Mouse (Mus musculus) thymus, adult 2 months (tissue): Measurements from ENCODE around the gene Setd3. TPM values are rescaled to one million over a fixed set of nuclear protein-coding genes. Genes with fewer than 3 reads are reported as not detected.

Experiments
- DNase-seq: peaks from one replicate; pipeline ENCODE4 v3.0.0; 2021
- H3K27ac ChIP-seq: fragments of 200-500 bp; 2 replicates; pipeline ENCODE4 v1.5.1; 2012; ENCODE audit warnings: low read length, control low read depth; ENCODE audit not compliant: control insufficient read depth, insufficient read depth
- H3K27me3 ChIP-seq: fragments of 200-500 bp; 2 replicates; pipeline ENCODE4 v1.6.1; 2012; ENCODE audit warnings: mild to moderate bottlenecking, low read length, moderate library complexity, mixed read lengths; ENCODE audit not compliant: control insufficient read depth, insufficient read depth
- H3K36me3 ChIP-seq: fragments of 200-500 bp; 2 replicates; pipeline ENCODE4 v1.6.1; 2012; ENCODE audit warnings: mild to moderate bottlenecking, low read length, moderate library complexity; ENCODE audit not compliant: control insufficient read depth, insufficient read depth
- H3K4me1 ChIP-seq: fragments of 200-500 bp; replicated peaks from 2 replicates; pipeline ENCODE4 v1.6.1; 2012; ENCODE audit warnings: low read length; ENCODE audit not compliant: control insufficient read depth, insufficient read depth
- H3K4me3 ChIP-seq: fragments of 200-500 bp; 2 replicates; pipeline ENCODE4 v1.5.1; 2012; ENCODE audit warnings: mild to moderate bottlenecking, low read length, control low read depth, moderate library complexity; ENCODE audit not compliant: control insufficient read depth, insufficient read depth
- CTCF ChIP-seq: fragments of 200-500 bp; IDR thresholded peaks from 2 replicates; pipeline ENCODE4 v1.5.1; 2012; ENCODE audit warnings: mild to moderate bottlenecking, control low read depth, low read length, moderate library complexity, borderline replicate concordance; ENCODE audit not compliant: control insufficient read depth, poor library complexity, insufficient read depth; ENCODE audit errors: extremely low read depth
- POLR2A ChIP-seq: fragments of 200-500 bp; IDR thresholded peaks from 2 replicates; pipeline ENCODE4 v1.6.1; 2012; ENCODE audit warnings: mild to moderate bottlenecking, low read length, control low read depth, moderate library complexity; ENCODE audit not compliant: control insufficient read depth, poor library complexity, insufficient read depth; ENCODE audit errors: extremely low read depth
- whole genome bisulfite sequencing: fragments of 180-500 bp; shearing (Covaris S2); methylation state at CpG from one replicate; pipeline ENCODE4 v1.1.7; 2018; 5-methylcytosine and 5-hydroxymethylcytosine counted together
- polyA plus RNA-seq: library from polyadenylated mRNA; depleted of rRNA; stranded (reverse); fragments of >200 nt; gene quantifications from 2 replicates; pipeline ENCODE4 v1.2.3, GENCODE M21; 2012

Gene Setd3
- polyA plus RNA-seq, 1 experiment, result 28.5 TPM

DNA sequence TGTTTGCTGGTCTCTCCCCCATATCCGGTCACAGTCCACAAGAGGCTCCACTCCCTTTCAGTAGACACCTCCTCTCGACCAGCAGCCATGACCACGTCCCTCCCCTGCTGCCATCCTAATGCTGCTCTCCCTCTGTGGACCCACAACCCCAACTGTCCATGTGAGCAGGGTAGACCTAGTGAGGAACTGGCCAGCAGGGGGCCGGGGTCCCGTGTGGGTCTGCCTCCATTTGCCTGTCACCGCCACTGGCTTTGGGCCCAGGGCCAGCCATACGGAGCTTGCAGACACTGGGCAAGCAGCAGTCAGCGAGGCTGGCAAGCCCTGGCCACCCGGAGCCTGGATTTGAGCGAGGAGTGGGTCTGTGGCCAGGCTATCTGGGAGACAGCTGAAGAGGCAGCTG, 42.1 kb upstream of the Setd3 start:
- H3K36me3 ChIP-seq, result no peaks in the 10 kb centered on the region
- no peak overlapping the region for H3K27ac ChIP-seq
- TF ChIP-seq CTCF, result no peak
- no peak for TF ChIP-seq POLR2A
- no peaks in the 10 kb centered on the region for H3K4me1 ChIP-seq
- 85% methylated on average over 10 of the region's 10 CpGs for WGBS
- no peak overlapping the region for H3K4me3 ChIP-seq
- DNase-seq, result no peak
- no peaks in the 10 kb centered on the region for H3K27me3 ChIP-seq

DNA sequence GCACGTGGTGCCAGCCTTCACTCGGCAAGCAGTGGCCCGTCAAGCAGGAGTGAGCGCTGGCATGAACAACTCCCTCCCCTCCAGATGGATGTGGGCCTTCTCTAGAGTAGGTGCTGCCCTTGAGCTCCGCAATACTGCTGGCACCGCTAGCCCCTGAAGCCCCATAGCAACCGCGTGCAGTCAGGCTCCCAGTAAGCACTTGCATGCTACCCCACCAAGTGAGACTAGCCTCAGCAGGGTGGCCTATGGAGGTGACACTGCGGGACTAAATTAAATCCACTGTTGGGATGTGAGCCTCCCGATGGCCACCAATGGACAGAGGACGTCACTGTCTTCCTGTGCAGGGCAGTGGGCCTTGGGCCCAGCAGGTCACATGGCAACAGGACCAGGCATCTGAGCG, 41.5 kb upstream of the Setd3 start:
- Histone ChIP-seq H3K36me3 (no peaks in the 10 kb centered on the region), H3K27ac (no peak overlapping the region), H3K27me3 (no peaks in the 10 kb centered on the region), H3K4me1 (no peaks in the 10 kb centered on the region), H3K4me3 (no peak overlapping the region)
- no peak for DNase-seq
- TF ChIP-seq POLR2A (no peak), CTCF (no peak)
- 92% methylated on average over 12 of the region's 12 CpGs for WGBS

DNA sequence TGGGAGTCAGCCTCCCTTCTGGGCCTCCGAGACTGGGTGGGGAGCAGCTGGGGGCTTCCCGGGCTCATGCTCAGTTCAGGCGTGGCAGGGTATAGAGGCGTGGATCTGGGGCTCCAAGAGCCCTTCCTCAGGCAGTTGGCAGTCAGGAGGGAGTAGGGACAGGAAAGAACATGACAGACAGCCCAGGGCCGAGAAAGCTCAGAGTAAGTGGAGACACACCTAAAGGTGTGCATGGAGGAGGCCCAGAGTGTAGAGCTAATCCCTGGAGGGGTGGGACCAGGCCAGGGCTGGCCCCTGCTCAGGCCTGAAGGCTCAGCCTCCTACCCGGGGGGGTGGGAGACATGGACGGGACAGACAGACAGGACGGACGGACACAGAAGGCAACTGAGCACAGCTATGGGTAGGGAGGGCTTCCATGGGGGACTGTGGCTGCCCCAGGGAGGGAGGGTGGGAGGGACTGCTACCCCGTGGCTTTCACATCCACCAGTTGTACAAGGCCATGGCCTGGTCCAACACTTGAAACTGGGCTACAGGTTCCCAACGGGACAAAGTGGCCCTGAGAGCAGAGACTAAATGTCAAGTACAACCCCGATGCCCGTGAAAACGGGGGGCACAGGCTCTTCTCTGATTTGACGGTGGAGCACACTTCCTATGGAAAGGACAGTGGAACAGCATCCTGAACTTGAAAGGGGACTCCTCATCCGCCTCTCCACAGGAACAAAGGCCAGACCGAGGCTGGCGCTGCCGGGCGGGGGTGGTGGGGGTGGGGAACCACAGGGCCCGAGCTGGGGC, 40.9 kb upstream of the Setd3 start:
- H3K4me3 ChIP-seq, result no peak overlapping the region
- 93% methylated on average over 21 of the region's 21 CpGs for WGBS
- H3K36me3 ChIP-seq, result no peaks in the 10 kb centered on the region
- TF ChIP-seq POLR2A (no peak), CTCF (no peak)
- H3K27ac ChIP-seq, result no peak overlapping the region
- no peak for DNase-seq
- no peaks in the 10 kb centered on the region for H3K27me3 ChIP-seq
- no peaks in the 10 kb centered on the region for H3K4me1 ChIP-seq

DNA sequence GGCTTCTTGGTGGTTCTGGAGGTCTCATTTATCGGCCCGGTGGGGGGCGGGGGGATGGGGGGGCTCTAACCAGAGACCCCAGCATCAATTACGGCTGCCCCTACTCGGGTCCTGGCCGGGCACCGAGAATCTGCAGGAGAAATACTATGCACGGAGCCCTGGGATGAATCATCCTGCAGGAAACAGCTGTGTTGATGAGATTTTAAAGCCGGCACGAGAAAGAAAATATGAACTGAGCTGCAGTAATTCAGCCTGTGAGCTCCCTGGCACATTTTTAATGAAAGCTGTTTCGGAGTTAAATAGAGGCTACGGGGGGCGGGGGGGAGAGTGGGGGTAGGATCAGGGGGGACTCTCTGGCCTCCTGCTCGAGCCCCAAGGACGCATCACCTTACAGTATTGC, 40.0 kb upstream of the Setd3 start:
- TF ChIP-seq CTCF, result no peak
- TF ChIP-seq POLR2A, result no peak
- no peak overlapping the region for H3K4me3 ChIP-seq
- no peaks in the 10 kb centered on the region for H3K27me3 ChIP-seq
- H3K36me3 ChIP-seq, result no peaks in the 10 kb centered on the region
- DNase-seq, result no peak
- H3K4me1 ChIP-seq, result no peaks in the 10 kb centered on the region
- 90% methylated on average over 15 of the region's 15 CpGs for WGBS
- H3K27ac ChIP-seq, result no peak overlapping the region

DNA sequence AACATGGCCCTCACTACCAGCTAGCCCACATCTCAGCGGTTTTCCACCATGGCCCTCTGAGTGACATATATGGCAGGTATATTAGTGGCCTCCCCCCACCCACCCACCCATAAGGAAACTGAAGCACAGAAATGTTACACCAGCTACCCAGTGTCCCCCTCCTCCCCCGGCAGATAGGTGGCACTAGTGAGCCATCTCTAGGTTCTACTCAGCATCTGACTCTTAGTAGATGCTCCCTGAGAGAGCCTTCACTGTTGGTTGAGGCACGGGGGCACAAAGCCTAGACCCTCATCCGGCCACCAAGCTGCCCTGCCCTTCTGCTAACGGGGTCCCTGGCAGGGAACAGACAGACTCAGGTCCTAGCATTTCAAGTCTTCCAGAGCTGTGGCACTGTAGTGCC, 38.5 kb upstream of the Setd3 start:
- no peak for TF ChIP-seq POLR2A
- TF ChIP-seq CTCF, result no peak
- peak; percentile 63 for DNase-seq
- 70% methylated on average over 5 of the region's 5 CpGs for WGBS
- H3K4me1 ChIP-seq, result no peaks in the 10 kb centered on the region
- H3K27ac ChIP-seq, result no peak overlapping the region
- H3K36me3 ChIP-seq, result no peaks in the 10 kb centered on the region
- H3K27me3 ChIP-seq, result no peaks in the 10 kb centered on the region
- H3K4me3 ChIP-seq, result no peak overlapping the region

DNA sequence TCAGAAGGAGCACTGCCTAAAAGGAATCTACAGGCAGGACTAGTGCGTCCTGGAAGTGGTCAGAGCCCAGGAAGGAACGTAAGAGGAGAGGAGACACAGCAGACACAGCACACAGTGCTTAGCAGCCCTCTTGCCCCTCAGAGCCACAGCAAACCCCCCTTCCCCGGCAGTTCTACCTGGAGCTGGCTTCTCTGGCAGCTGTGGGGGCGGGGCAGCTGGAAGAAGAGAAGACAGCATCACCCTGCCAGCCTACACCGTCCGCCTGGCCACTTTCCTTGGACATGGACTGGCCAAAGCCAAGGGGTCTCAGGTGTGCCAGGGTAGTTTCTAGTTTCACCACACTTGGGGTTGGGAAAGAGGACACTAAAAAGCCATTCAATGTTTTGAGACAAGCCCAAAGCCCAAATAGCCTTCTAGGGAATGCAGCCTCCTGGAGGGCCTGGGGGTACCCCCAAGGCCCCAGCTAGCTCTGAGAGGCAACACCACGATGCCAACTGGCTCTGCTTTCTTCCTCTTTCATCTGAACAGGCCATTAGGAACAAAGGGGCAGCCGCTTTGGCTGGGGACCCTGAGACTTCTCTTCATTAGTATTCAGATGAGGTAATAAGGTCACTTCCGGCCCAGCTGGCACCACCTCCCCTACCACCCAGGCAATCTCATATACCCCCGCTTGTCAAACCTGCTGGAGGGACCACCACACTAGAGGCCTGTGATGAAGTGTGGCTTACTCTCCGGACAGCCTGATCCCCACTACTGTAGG, 37.7 kb upstream of the Setd3 start:
- 90% methylated on average over 11 of the region's 11 CpGs for WGBS
- TF ChIP-seq CTCF (no peak), POLR2A (no peak)
- Histone ChIP-seq H3K4me3 (no peak overlapping the region), H3K4me1 (0 out of 2 replicates have a peak, but pooled peaks cover 4% of the 10 kb centered on the region), H3K27ac (no peak overlapping the region), H3K36me3 (no peaks in the 10 kb centered on the region), H3K27me3 (no peaks in the 10 kb centered on the region)
- DNase-seq, result no peak

DNA sequence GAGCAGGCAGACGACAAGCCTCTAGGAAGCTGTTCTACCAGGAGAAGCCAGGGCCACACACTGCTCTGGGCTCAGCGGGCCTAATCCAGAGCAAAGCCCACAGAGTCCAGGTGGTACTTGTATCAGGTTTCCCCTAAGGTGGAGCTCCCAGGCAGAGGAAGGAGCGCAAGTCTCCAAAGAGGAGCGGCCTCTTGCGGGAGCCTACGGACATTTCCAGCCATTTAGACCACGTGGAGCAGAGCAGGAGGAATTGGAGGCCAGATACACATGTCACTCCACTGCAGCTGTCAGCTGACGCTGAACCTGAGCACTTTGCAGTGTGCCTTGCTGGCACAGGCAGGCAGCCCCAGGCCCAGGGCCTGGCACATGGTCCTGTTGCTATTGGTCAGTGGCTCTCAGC, 36.0 kb upstream of the Setd3 start:
- DNase-seq, result no peak
- Histone ChIP-seq H3K27me3 (no peaks in the 10 kb centered on the region), H3K27ac (no peak overlapping the region), H3K36me3 (no peaks in the 10 kb centered on the region), H3K4me1 (0 out of 2 replicates have a peak, but pooled peaks cover 4% of the 10 kb centered on the region), H3K4me3 (no peak overlapping the region)
- TF ChIP-seq CTCF, result no peak
- no peak for TF ChIP-seq POLR2A
- 92% methylated on average over 8 of the region's 8 CpGs for WGBS
